Mouse (Mus musculus) cortical plate, adult 2 months (tissue): ENCODE data around the gene Pif1.

Experiments
- CTCF ChIP-seq: fragments of 200-500 bp; IDR thresholded peaks from 2 replicates; pipeline ENCODE4 v1.5.1; 2011; ENCODE audit warnings: mild to moderate bottlenecking, control low read depth, low read length; ENCODE audit not compliant: insufficient read depth; ENCODE audit errors: extremely low read depth
- POLR2A ChIP-seq: fragments of 200-500 bp; IDR thresholded peaks from 2 replicates; pipeline ENCODE4 v1.6.1; 2011; ENCODE audit warnings: mild to moderate bottlenecking, low read length, control low read depth; ENCODE audit not compliant: insufficient read depth; ENCODE audit errors: extremely low read depth

DNA sequence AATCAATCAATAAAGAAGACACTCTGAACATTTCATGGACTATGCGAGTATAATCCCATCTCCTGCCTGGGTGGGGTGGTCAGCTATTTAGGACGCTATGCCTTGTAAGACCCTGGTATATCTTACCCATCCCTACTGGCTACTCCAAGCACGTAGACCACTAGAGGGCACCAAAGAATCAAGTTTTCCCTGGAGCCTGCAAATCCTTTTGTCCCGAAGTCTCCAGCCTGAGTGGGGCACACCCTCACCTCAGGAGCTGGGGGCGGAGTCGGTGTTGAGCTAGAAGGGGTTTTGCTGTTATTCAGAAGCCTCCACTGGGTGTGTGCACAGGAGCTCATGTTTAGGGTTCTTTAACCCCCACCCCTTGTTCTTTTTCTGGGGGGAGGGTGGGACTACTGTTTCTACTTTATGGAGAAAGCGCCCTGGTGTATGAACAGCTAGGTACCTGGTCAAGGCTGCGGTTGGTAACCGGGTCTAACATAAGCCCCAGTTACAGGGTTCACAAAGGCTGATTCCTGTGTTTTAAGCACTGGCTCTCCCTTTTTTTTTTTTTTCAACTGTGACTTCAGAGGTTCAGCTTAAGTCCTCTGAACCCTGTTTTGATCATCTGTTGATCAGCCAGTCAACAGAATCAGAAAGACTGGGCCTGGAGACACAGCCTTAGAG, 18.6 kb downstream of the Pif1 start:
- peak; percentile 77 for TF ChIP-seq CTCF
- TF ChIP-seq POLR2A, result no peak
